Mouse (Mus musculus) MEL (cell line): ENCODE data around the gene Dock3. TPM values are rescaled to one million over a fixed set of nuclear protein-coding genes. Genes with fewer than 3 reads are reported as not detected.

ENCODE experiments used
- DNase-seq: peaks from one replicate; pipeline ENCODE4 v3.0.0; 2011; ENCODE audit warnings: low read depth, low spot score
- H3K27ac ChIP-seq: 2 replicates; pipeline ENCODE4 v1.5.1; 2012; ENCODE audit warnings: low read depth, mild to moderate bottlenecking, control low read depth, low read length, moderate library complexity; ENCODE audit not compliant: control insufficient read depth
- H3K27me3 ChIP-seq, 2 experiments: fragments of 150-350 bp in 1 of 2; sonication (generic) in 1 of 2; 2 replicates each; pipeline ENCODE4 v1.6.1; 2012; ENCODE audit warnings: low read length in 2 of 2, mild to moderate bottlenecking in 2 of 2, improper control_type of control experiment in 1 of 2, moderate library complexity in 1 of 2; ENCODE audit not compliant: insufficient read depth in 2 of 2, control insufficient read depth in 1 of 2
- H3K36me3 ChIP-seq, 2 experiments: 2 replicates each; pipeline ENCODE4 v1.6.1; 2012 to 2014; ENCODE audit warnings: low read length in 2 of 2, improper control_type of control experiment in 1 of 2, inconsistent platforms in 1 of 2, mild to moderate bottlenecking in 1 of 2; ENCODE audit not compliant: insufficient read depth in 2 of 2, control insufficient read depth in 1 of 2
- H3K4me1 ChIP-seq, 2 experiments: fragments of 150-350 bp in 1 of 2; sonication (generic) in 1 of 2; 2 replicates each; pipeline ENCODE4 v1.6.1; 2012; ENCODE audit warnings: low read length in 2 of 2, improper control_type of control experiment in 1 of 2, mild to moderate bottlenecking in 1 of 2; ENCODE audit not compliant: insufficient read depth in 2 of 2, control insufficient read depth in 1 of 2
- H3K4me3 ChIP-seq, 2 experiments: fragments of 150-350 bp in 1 of 2; sonication (generic) in 1 of 2; 2 replicates each; pipeline ENCODE4 v1.5.1; 2012; ENCODE audit warnings: low read depth in 2 of 2, low read length in 2 of 2, mild to moderate bottlenecking in 2 of 2, moderate library complexity in 2 of 2, control low read depth in 1 of 2, improper control_type of control experiment in 1 of 2; ENCODE audit not compliant: control insufficient read depth in 1 of 2, insufficient read depth in 1 of 2
- H3K79me2 ChIP-seq: 2 replicates; pipeline ENCODE4 v1.6.1; 2012; ENCODE audit warnings: mild to moderate bottlenecking, low read length, moderate library complexity; ENCODE audit not compliant: control insufficient read depth, poor library complexity, insufficient read depth
- H3K9ac ChIP-seq: 2 replicates; pipeline ENCODE4 v1.6.1; 2012; ENCODE audit warnings: low read depth, mild to moderate bottlenecking, control low read depth, low read length, moderate library complexity; ENCODE audit not compliant: control insufficient read depth, poor library complexity, severe bottlenecking
- H3K9me3 ChIP-seq: fragments of 150-350 bp; sonication (generic); replicated peaks from 2 replicates; pipeline ENCODE4 v1.6.1; 2012; ENCODE audit warnings: mild to moderate bottlenecking, low read length, improper control_type of control experiment, moderate library complexity; ENCODE audit not compliant: insufficient read depth
- BHLHE40 ChIP-seq: IDR thresholded peaks from 2 replicates; pipeline ENCODE4 v1.6.1; 2012; ENCODE audit warnings: low read depth, mild to moderate bottlenecking, inconsistent platforms, low read length, improper control_type of control experiment, borderline replicate concordance
- CHD1 ChIP-seq: IDR thresholded peaks from 2 replicates; pipeline ENCODE4 v1.6.1; 2012; ENCODE audit warnings: low read depth, mild to moderate bottlenecking, inconsistent platforms, low read length, improper control_type of control experiment
- CHD2 ChIP-seq: IDR thresholded peaks from 2 replicates; pipeline ENCODE4 v1.6.1; 2011; ENCODE audit warnings: low read length, improper control_type of control experiment
- CTCF ChIP-seq, 3 experiments: IDR thresholded peaks in 2 of 3; conservative IDR thresholded peaks in 1 of 3; 2 replicates each; pipeline ENCODE4 v1.5.1; 2011 to 2012; ENCODE audit warnings: low read length in 3 of 3, low read depth in 2 of 3, mild to moderate bottlenecking in 2 of 3, improper control_type of control experiment in 1 of 3, inconsistent platforms in 1 of 3, mixed read lengths in 1 of 3, moderate library complexity in 1 of 3; ENCODE audit not compliant: control insufficient read depth in 1 of 3, insufficient read depth in 1 of 3, poor library complexity in 1 of 3, severe bottlenecking in 1 of 3
- E2F4 ChIP-seq: IDR thresholded peaks from 2 replicates; pipeline ENCODE4 v1.6.1; 2011; ENCODE audit warnings: low read depth, low read length, improper control_type of control experiment, borderline replicate concordance
- ELF1 ChIP-seq: IDR thresholded peaks from 2 replicates; pipeline ENCODE4 v1.6.1; 2014; ENCODE audit warnings: low read depth, mild to moderate bottlenecking, inconsistent platforms, low read length, improper control_type of control experiment, moderate library complexity
- EP300 ChIP-seq, 2 experiments: IDR thresholded peaks; 2 replicates each; pipeline ENCODE4 v1.6.1; 2011; ENCODE audit warnings: improper control_type of control experiment in 2 of 2, low read length in 2 of 2, low read depth in 1 of 2, mild to moderate bottlenecking in 1 of 2
- KAT2A ChIP-seq: conservative IDR thresholded peaks from 2 replicates; pipeline ENCODE4 v1.6.1; 2012; ENCODE audit warnings: low read depth, low read length, improper control_type of control experiment, inconsistent platforms
- MXI1 ChIP-seq: IDR thresholded peaks from 2 replicates; pipeline ENCODE4 v1.6.1; 2011; ENCODE audit warnings: mild to moderate bottlenecking, low read depth, low read length, improper control_type of control experiment
- MYC ChIP-seq: IDR thresholded peaks from 2 replicates; pipeline ENCODE4 v1.6.1; 2011; ENCODE audit warnings: low read depth, mild to moderate bottlenecking, low read length, improper control_type of control experiment, moderate library complexity
- NELFE ChIP-seq: IDR thresholded peaks from 2 replicates; pipeline ENCODE4 v1.6.1; 2011; ENCODE audit warnings: low read depth, low read length, improper control_type of control experiment
- NRF1 ChIP-seq: IDR thresholded peaks from 2 replicates; pipeline ENCODE4 v1.6.1; 2014; ENCODE audit warnings: low read depth, mild to moderate bottlenecking, inconsistent platforms, low read length, improper control_type of control experiment, moderate library complexity; ENCODE audit not compliant: poor library complexity, insufficient read depth, severe bottlenecking
- POLR2A ChIP-seq, 2 experiments: IDR thresholded peaks; 2 replicates each; pipeline ENCODE4 v1.6.1; 2011 to 2012; ENCODE audit warnings: low read length in 2 of 2, mild to moderate bottlenecking in 2 of 2, control low read depth in 1 of 2, improper control_type of control experiment in 1 of 2, low read depth in 1 of 2, moderate library complexity in 1 of 2; ENCODE audit not compliant: control insufficient read depth in 1 of 2, insufficient read depth in 1 of 2, poor library complexity in 1 of 2
- RAD21 ChIP-seq: IDR thresholded peaks from 2 replicates; pipeline ENCODE4 v1.6.1; 2011; ENCODE audit warnings: mild to moderate bottlenecking, low read depth, low read length, improper control_type of control experiment
- SIN3A ChIP-seq: IDR thresholded peaks from 2 replicates; pipeline ENCODE4 v1.6.1; 2012; ENCODE audit warnings: low read length, improper control_type of control experiment, inconsistent platforms
- TBP ChIP-seq: IDR thresholded peaks from 2 replicates; pipeline ENCODE4 v1.8.0; 2011; ENCODE audit warnings: low read depth, low read length, improper control_type of control experiment
- TCF12 ChIP-seq: IDR thresholded peaks from 2 replicates; pipeline ENCODE4 v1.6.1; 2014; ENCODE audit warnings: low read depth, mild to moderate bottlenecking, inconsistent platforms, low read length, improper control_type of control experiment, moderate library complexity
- ZC3H11A ChIP-seq: IDR thresholded peaks from 2 replicates; pipeline ENCODE4 v1.6.1; 2012; ENCODE audit warnings: low read depth, mild to moderate bottlenecking, inconsistent platforms, low read length, improper control_type of control experiment
- ZMIZ1 ChIP-seq: IDR thresholded peaks from 2 replicates; pipeline ENCODE4 v1.6.1; 2012; ENCODE audit warnings: low read depth, mild to moderate bottlenecking, inconsistent platforms, low read length, improper control_type of control experiment, moderate library complexity
- ZNF384 ChIP-seq: IDR thresholded peaks from 2 replicates; pipeline ENCODE4 v1.6.1; 2012; ENCODE audit warnings: low read depth, mild to moderate bottlenecking, inconsistent platforms, low read length, improper control_type of control experiment
- polyA plus RNA-seq, 2 experiments: library from polyadenylated mRNA; stranded (reverse) in 1 of 2; unstranded in 1 of 2; fragments of >175 nt in 1 of 2; fragments of >200 nt in 1 of 2; gene quantifications; 2 replicates each; pipeline versions ENCODE4 v1.2.1 to v1.2.4; 2012; ENCODE audit warnings: low replicate concordance in 2 of 2, low read depth in 1 of 2; ENCODE audit not compliant: insufficient read length in 2 of 2, insufficient read depth in 1 of 2, missing spikeins in 1 of 2
- total RNA-seq: library from RNA; depleted of rRNA; stranded (reverse); fragments of 300-350 nt; gene quantifications from 2 replicates; pipeline ENCODE4 v1.2.3, GENCODE M21; 2012

Dock3 gene
- total and polyA plus RNA-seq, 3 experiments = 0.03 to 0.08 TPM; not detected in 1

DNA sequence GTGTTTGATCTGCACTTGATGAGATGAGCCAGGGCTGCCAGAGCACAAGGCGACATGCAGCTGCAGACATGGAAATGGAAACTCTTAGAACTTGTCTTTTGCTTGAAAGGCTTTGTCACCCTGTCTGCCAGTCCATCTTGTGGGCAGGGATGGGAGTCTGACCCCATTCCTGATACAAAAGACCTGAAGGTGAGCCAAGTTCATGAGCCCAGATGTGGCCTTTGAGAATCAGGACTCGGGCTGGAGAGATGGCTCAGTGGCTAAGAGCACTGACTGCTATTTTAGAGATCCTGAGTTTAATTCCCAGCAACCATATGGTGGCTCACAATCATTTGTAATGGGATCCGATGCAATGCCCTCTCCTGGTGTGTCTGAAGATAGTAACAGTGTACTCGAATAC is 13.6 kb upstream of the Dock3 start:
- DNase-seq = no peak
- Histone ChIP-seq H3K36me3 (no peaks in the 10 kb centered on the region), H3K9me3 (no peaks in the 10 kb centered on the region), H3K4me1 (no peaks in the 10 kb centered on the region), H3K27me3 (peaks cover 12 to 19% of the 10 kb centered on the region in 2 experiments), H3K9ac (no peak overlapping the region), H3K4me3 (no peak overlapping the region), H3K27ac (no peak overlapping the region), H3K79me2 (no peaks in the 10 kb centered on the region)
- TF ChIP-seq CTCF (IDR thresholded peaks at IDR 0.05 in 2 of 3, conservative IDR thresholded peaks at IDR 0.05 in 1 of 3; ENCODE audit: control insufficient read depth in 1 of 3, insufficient read depth in 1 of 3, low read depth in 2 of 3, low read length in 3 of 3, poor library complexity in 1 of 3, severe bottlenecking in 1 of 3) (no peak), KAT2A (no peak), NRF1 (no peak), MYC (no peak), E2F4 (no peak)

DNA sequence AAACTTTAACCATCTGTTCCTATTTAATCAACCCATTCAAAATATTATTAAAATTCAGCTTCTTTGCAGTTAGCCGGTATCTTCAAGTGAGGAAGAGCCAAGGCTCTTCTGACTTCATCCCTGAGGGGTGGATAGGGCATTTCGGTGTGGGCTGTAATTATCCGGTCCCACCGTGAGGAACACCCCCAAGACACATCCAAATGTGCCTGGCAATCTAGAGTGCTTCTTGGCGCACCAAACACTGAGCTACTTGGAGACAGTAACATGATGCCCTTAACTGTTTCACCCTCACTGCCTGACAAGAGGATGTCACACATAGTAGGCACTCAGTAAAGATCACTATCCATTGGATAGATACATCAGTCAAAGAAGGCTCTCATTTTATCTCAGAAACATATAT is 4.4 kb upstream of the Dock3 start:
- Histone ChIP-seq H3K9ac (no peak overlapping the region), H3K36me3 (no peaks in the 10 kb centered on the region), H3K27me3 (peaks cover 23 to 33% of the 10 kb centered on the region in 2 experiments), H3K4me1 (no peaks in the 10 kb centered on the region), H3K27ac (no peak overlapping the region), H3K79me2 (no peaks in the 10 kb centered on the region), H3K9me3 (no peaks in the 10 kb centered on the region), H3K4me3 (no peak overlapping the region)
- TF ChIP-seq ZMIZ1 = no peak
- TF ChIP-seq POLR2A (IDR thresholded peaks at IDR 0.05; ENCODE audit: control insufficient read depth in 1 of 2, insufficient read depth in 1 of 2, low read depth in 1 of 2, low read length in 2 of 2, poor library complexity in 1 of 2) = no peak
- TF ChIP-seq SIN3A = no peak
- no peak for TF ChIP-seq TBP
- no peak for TF ChIP-seq ELF1
- TF ChIP-seq MXI1 = no peak
- TF ChIP-seq ZNF384 = no peak
- no peak for TF ChIP-seq CTCF (IDR thresholded peaks at IDR 0.05 in 2 of 3, conservative IDR thresholded peaks at IDR 0.05 in 1 of 3; ENCODE audit: control insufficient read depth in 1 of 3, insufficient read depth in 1 of 3, low read depth in 2 of 3, low read length in 3 of 3, poor library complexity in 1 of 3, severe bottlenecking in 1 of 3)
- no peak for TF ChIP-seq CHD1
- no peak for TF ChIP-seq MYC
- TF ChIP-seq TCF12 = no peak
- TF ChIP-seq E2F4 = no peak
- no peak for TF ChIP-seq RAD21
- TF ChIP-seq ZC3H11A = no peak
- TF ChIP-seq CHD2 = no peak
- no peak for TF ChIP-seq NELFE
- TF ChIP-seq EP300 (IDR thresholded peaks at IDR 0.05; ENCODE audit: low read depth in 1 of 2, low read length in 2 of 2) = no peak
- TF ChIP-seq KAT2A = no peak
- TF ChIP-seq BHLHE40 = no peak
- DNase-seq = no peak
